Mouse (Mus musculus) mouse trophoblast stem cell (cell line): ENCODE measurements around the gene 4930442H23Rik.
"Not testable (repeated sequence)": the region's sequence is repeated elsewhere in the genome, so short reads cannot be mapped to it uniquely, and the experiment has no call there.

Experiments
- in situ Hi-C, 2 experiments: fragments of 300-500 bp; cut with MseI, MboI; formaldehyde crosslinking; loops; 2 replicates in 1 of 2; 3 replicates in 1 of 2; pipeline ENCODE4 v1.15.1; 2025

Gene 4930442H23Rik

DNA sequence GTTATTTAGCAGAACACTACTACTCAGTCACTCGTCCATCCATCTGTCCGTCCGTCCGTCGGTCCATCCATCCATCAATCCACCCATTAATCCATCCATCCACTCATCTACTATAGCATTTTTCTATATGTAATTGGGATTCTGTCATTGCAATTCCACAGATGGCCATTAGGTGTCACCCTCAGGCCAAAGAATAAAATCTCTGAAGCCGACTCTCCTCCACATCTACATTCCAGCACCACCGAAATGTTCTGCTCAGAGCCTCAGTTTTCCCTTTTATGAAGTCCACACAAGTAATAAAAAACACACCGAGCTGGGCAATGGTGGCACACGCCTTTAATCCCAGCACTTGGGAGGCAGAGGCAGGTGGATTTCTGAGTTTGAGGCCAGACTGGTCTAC lies 14.6 kb upstream of the 4930442H23Rik start:
- in situ Hi-C loops = no loop called here

GRCm38 (mm10) chr10:81197305-81197704 lies 13.7 kb upstream of the 4930442H23Rik start:
- in situ Hi-C loops = no loop called here

DNA sequence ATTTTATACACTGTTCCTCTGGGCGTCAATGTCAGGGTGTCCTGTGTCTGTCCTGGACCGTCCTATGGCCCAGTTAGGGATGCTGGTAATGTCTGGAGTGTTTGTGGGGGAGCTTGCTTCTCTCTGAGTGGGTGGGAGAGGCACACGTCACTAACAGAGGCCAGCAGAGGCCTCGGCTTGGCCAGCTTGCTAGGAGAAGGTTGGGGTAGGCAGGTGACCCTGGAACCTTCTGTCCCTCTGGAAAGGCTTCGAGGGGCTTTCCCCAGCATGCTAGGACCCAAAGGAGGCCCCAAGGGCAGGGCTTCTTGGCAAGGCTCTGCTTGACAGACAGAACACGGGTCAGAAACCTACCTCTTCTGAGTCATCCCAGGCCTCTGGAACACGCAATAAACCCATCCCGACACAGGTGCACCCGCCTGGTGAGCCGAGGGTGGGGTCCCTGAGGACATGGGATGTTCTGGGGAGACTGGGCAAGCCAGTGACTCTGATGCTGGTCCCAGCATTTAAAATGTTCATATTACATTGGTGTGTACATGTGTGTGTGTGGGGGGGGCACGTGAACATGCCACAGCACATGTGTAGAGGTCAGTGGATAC lies 12.9 kb upstream of the 4930442H23Rik start:
- in situ Hi-C loops = no loop called here

GRCm38 (mm10) chr10:81195300-81195699 lies 11.7 kb upstream of the 4930442H23Rik start:
- in situ Hi-C loops = no loop called here

- in situ Hi-C loops = no loop called here
Observed at GRCm38 (mm10) chr10:81193991-81194774, 10.5 kb upstream of the 4930442H23Rik start.

DNA sequence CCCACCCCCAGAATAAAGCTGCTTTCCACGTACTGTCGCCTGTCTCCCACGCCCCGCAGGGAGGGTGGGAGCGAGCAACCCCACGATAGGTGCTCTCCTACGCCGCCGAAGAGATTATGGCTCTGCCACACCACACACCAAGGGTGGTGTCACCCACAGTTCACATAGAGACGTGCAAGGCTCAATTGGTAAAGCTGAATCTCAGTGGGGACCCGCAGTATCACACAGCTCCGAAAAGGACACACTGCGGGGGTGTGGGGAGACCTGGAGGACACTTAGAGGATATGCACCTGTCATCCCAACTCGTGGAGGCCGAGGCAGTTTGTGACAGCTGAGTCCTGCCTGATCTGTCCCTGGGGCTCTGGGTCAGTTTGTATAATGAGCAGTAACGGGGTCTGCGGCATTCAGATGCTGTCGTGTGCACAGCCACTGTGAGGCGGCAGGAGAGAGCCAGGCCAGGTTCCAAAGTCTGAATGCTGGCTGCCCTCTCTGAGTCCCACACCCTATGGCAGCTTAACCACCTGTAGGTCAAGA lies 9.4 kb upstream of the 4930442H23Rik start:
- in situ Hi-C loops = no loop called here

- in situ Hi-C loops = no loop called here
Observed at GRCm38 (mm10) chr10:81192270-81192967, 8.8 kb upstream of the 4930442H23Rik start.

DNA sequence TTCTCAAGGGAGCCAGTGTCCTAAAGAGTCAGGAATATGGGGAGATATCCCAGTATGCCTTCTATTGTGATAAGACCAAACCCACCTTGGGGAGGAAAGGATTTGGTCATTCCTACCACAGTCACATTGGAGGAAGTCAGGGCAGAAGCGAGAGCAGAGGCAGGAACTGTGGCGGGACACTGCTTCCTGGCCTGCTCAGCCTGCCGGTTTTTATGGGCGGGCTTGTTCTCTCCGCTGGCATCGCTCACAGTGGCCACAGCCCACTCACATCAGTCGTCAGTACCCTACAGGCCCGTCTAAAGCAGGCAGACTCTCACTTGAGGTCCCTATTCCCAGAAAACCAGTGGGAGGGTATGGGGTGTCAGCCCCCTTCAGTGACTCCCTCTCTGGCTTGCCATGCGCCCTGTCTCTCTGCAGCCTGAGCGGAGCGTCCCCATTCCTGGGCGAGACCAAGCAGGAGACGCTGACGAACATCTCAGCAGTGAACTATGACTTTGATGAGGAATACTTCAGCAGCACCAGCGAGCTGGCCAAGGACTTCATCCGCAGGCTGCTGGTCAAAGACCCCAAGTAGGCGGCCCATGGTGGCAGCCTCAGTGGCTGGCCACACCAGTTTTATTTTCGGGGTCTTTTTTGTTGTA lies 7.8 kb upstream of the 4930442H23Rik start:
- in situ Hi-C loops = no loop called here

DNA sequence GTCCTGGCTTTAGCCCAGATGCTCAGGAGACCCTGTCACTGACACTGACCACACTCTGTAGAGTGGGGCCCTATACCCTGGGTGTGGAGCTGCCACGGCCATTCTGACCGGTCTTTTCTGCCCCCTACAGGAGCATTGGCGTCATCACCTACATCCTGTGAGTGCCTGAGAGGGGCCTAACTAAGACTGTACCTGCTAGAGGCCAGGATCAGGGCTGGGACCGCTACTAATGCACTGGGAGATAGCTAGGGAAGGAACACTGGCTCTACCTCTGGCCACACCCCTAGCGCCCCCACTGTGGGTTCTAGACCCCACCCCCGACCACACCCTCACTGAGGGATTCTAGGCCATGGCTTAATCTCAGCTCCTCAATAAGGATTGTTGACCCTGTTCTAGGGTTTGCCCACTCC lies 7.3 kb upstream of the 4930442H23Rik start:
- in situ Hi-C loops = no loop called here

GRCm38 (mm10) chr10:81190236-81190911 lies 6.7 kb upstream of the 4930442H23Rik start:
- in situ Hi-C loops = no loop called here

GRCm38 (mm10) chr10:81189821-81190220 lies 6.2 kb upstream of the 4930442H23Rik start:
- in situ Hi-C loops = no loop called here

DNA sequence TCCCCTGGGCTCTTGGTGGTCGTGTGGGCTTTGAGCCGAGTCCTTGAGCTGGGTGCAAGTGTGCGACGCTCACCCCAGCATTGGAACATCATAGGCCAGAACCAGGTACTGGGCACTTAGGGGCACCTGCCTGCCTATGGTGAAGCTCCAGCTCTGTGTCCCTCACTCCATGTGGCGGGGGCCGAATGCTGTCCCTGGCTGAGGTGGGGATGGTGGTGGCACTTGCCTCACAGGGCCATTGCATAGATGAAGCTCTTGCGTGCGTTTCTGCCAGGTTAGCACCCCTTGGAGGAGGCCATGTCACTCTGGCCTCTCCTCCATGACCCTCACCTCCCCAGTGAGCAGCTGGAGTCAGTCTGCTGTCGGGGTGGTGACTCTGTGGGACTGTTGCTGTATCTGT lies 3.5 kb upstream of the 4930442H23Rik start:
- in situ Hi-C loops = no loop called here

DNA sequence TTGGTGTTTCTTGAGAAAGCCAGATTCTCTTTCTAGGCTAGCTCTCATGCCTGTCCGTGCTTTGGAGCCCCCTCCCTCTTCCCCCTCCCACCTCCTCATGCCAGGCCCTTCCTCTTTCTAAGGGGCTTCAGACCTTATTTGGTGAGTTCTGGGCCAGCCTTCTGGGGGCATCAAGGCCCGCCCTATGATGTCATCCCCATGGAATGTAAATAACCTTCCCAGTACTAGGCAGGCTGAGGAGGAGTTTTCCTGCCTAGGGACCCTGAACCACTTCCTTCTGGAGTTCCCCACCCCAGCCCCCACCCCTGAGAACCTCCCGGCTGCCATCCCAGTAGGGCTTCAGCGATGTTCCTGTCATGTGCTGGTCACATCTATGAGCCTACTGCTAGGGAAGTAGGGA lies 1.1 kb upstream of the 4930442H23Rik start:
- in situ Hi-C loops = no loop called here

- in situ Hi-C loops = no loop called here
Observed at GRCm38 (mm10) chr10:81182336-81183333, 1.0 kb downstream of the 4930442H23Rik start, which contains the start of gene Dapk3. Gene Dapk3, plus strand, starts transcription at chr10:81183005.

GRCm38 (mm10) chr10:81181860-81182259 lies 1.8 kb downstream of the 4930442H23Rik start:
- in situ Hi-C loops = not testable (repeated sequence)

GRCm38 (mm10) chr10:81180946-81181345 lies 2.7 kb downstream of the 4930442H23Rik start:
- in situ Hi-C loops = no loop called here

- in situ Hi-C loops = no loop called here
Observed at GRCm38 (mm10) chr10:81179451-81180342, 4.0 kb downstream of the 4930442H23Rik start.

DNA sequence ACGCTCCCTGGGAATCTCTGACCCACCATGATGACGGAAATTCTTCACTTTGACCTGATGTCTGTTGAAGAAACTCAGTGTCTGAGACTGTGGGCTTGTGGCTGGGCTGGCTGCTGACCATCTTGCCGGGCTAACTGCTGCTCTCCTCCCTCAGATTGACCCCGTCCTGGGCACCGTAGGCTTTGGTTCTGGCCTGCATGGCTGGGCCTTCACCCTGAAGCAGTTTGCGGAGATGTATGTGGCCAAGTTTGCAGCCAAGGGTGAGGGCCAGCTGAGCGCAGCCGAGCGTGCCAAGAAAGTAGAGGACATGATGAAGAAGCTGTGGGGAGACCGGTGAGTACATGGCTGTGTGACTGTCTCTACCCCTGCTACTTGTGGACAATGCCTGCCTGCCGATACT lies 4.7 kb downstream of the 4930442H23Rik start:
- in situ Hi-C loops = no loop called here
